Mouse (Mus musculus) heart, postnatal 14 days (tissue): ENCODE results near the gene Msmo1. TPM values are rescaled to one million over a fixed set of nuclear protein-coding genes. Genes with fewer than 3 reads are reported as not detected.
A peak's percentile ranks its signal among the peaks of the same experiment; 100 is the strongest.

Source experiments
- DNase-seq, 2 experiments: peaks; one replicate each; pipeline ENCODE4 v3.0.0; 2021 to 2022
- intact Hi-C: fragments of 180-260 bp; cut with DNase I; formaldehyde crosslinking; loops from one replicate; pipeline ENCODE4 v1.15.1; 2025
- total RNA-seq, 2 experiments: library from RNA; stranded (reverse); gene quantifications; 2 replicates each; pipeline ENCODE4 v1.2.3; 2021

The Msmo1 gene
- total RNA-seq, 2 experiments from 2014 or later = 7.7 to 8.8 TPM

DNA sequence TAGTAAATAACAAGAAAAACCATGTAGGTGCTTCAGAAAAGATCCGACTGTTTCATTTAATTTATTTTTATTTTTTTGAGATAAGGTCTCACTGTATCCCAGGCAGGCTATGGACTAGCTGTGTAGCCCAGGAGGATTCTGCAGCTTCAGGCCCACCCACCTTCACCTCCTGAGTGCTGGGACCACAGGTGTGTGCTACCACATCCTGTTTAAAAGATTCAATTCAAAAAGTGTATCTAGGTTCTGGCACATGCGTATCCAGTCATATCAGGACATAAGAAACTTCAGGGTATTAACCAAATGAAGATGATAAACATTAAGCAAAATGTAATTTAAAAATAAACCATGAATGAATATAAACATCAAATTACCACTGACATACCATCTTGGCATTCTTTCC, 10.4 kb downstream of the Msmo1 start:
- intact Hi-C loops = no loop called here

GRCm38 (mm10) chr8:64717868-64718267, 15.7 kb downstream of the Msmo1 start:
- intact Hi-C loops = no loop called here
- no peak for DNase-seq

More for the DNA sequence above, 10.4 kb downstream of the Msmo1 start:
- DNase-seq = no peak

- intact Hi-C loops = no loop called here
- no peak for DNase-seq
Observed at GRCm38 (mm10) chr8:64712499-64712898, 21.1 kb downstream of the Msmo1 start.

DNA sequence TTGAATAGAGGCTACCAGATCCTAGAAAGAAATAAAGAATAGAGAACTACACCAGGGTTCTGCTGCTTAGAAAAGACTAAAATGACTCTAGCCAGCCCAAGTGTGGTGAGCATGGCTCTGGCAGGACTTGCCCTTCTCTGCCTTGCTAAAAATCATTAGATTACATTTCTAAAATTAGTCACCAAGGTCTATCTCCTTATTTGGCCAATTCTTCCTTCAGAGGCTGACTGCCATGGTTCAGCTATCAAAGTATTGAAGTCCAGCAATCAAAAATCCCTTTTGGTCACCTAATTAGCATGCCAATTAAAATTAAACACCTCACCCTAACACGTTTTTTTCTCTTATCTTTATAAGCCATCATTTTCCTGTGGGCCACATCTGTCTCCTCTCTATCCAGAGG, 22.0 kb downstream of the Msmo1 start:
- no peak for DNase-seq
- intact Hi-C loops = no loop called here

- no peak for DNase-seq
- intact Hi-C loops = no loop called here
Observed at GRCm38 (mm10) chr8:64707481-64707880, 26.1 kb downstream of the Msmo1 start.

DNA sequence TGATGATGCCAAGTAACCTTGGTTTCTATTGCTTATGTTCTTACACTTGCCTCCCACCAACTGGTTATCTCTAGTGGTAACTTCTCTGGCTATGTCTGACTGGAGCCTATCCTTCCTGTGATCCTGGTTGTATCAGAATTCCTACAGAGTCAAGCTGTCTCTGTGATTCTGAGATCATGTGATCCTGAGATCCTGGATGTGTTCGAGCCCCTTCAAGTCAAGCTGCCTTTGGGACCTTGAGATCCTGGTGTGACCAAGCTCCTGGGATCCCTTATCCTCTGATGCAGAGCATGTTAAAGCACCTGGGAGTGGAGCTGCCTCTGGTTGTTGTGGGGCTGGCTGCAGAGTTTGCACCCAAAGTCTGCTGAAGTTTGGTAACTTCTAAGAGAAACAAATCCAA, 30.4 kb downstream of the Msmo1 start:
- intact Hi-C loops = no loop called here
- no peak for DNase-seq

- intact Hi-C loops = loop anchor here (1.0 to 2.0 kb wide), 3 partner anchors 14 to 248 kb away; no protein-coding TSS in a partner anchor
- DNase-seq = peak; percentile 85
Observed at GRCm38 (mm10) chr8:64692651-64693201, 40.9 kb downstream of the Msmo1 start, which contains the start of gene Cpe. Gene Cpe (minus strand): TSS chr8:64693054.

DNA sequence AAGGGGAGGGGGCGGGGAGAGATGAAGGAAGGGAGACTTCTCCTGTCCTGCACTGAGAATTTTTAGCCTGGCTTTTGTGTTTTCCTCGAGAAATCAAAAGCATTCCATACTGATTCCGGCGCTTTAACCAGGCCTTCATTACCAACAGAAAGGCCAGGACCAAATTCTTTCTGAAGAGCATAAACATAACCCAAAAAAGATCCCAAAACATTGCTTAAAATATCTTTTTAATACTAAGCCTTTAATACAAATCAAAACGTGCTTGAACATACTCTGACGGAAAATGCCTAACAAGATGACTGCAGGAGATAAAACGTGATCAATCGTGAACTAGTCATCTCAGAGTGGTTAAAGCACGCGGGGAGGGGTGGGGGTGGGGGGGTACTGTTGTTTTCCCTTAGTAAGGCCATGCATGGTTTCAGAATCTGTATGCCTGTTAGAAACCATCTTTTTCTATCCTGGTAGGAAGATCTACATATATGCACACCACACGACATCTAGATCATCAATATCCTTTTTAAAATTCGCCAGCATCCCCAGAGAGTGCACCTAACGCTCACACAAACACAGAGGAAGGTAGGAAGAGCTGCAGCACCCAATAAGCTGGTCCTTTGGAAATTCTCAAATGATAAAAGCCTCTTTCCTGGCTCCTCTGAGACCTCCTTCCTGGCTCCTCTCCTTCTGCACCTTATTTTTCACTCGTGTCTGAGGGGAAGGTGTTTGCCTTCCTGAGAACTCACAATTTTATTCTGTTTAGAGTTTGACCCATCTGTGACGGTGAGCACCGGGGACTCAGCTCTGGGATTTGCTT, 41.8 kb downstream of the Msmo1 start:
- DNase-seq = peak in 1 of 2 experiments; percentile 7
- intact Hi-C loops = loop anchor here (2.0 kb wide), 2 partner anchors 13 to 249 kb away; no protein-coding TSS in a partner anchor

- DNase-seq = no peak
- intact Hi-C loops = no loop called here
Observed at GRCm38 (mm10) chr8:64690845-64691244, 42.7 kb downstream of the Msmo1 start.

- intact Hi-C loops = no loop called here
- no peak for DNase-seq
Observed at GRCm38 (mm10) chr8:64690306-64690705, 43.3 kb downstream of the Msmo1 start.

GRCm38 (mm10) chr8:64688741-64689140, 44.9 kb downstream of the Msmo1 start:
- no peak for DNase-seq
- intact Hi-C loops = no loop called here

- intact Hi-C loops = no loop called here
- peak in 1 of 2 experiments; percentile 38 for DNase-seq
Observed at GRCm38 (mm10) chr8:64688161-64688560, 45.4 kb downstream of the Msmo1 start.

DNA sequence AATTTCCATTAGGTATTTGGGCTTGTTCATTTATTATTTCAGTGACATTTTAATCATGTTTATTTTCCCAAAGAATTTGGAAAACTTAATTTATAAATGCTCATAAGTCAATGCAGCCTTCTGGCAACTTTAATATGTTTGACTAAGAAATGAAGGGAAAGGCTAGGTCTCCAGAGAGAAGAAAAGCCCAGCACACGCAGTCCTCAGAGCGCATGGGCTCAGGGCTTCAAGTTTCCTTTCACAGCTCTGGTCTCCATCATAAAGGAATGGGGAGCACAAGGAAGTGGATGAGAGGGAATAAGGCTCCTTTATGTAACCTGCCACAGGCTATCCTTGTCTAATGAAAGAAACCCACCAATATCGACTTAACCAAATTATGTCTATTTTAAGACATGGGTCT, 51.1 kb downstream of the Msmo1 start:
- intact Hi-C loops = no loop called here
- no peak for DNase-seq

DNA sequence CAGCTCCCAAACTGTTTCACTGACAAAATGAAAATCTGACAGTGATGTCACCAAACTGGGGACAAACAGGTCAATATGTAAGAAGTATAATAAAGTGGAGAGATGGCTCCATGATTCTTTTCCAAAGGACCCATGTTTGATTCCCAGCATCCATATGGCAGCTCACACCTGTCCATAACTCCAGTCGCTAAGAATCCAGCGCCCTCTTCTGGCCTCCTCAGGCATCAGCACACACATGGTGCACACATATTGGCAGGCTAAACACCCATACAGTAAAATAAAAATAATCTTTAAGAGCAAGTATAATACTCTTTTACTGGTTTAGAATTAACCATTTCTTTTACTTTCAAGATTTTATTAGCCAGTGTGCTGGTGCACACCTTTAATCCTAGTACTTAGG, 57.2 kb downstream of the Msmo1 start:
- DNase-seq = no peak
- intact Hi-C loops = no loop called here

- intact Hi-C loops = no loop called here
- no peak for DNase-seq
Observed at GRCm38 (mm10) chr8:64674951-64675585, 58.5 kb downstream of the Msmo1 start.

- intact Hi-C loops = no loop called here
- no peak for DNase-seq
Observed at GRCm38 (mm10) chr8:64672920-64673319, 60.7 kb downstream of the Msmo1 start.

DNA sequence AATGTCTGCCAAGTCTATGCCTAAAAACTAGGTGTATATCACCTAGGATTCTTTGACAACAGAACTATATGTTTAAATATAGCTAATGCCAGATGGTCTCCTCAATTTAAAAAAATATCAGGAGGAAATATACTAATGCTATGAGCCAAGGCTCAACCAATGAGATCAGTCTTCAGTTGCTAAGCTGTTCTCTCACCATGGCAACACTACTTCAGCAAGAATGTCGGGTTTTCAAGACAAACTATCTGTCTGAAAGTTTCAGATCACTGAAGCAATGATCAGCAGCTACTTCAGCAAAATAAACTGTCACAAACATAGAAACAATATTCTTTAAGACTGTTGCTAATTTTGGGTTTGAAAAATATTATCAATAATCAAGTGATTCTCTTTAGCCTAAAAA, 61.7 kb downstream of the Msmo1 start:
- intact Hi-C loops = no loop called here
- DNase-seq = no peak
